Mouse (Mus musculus) lung, embryonic 14.5 days (tissue): ENCODE measurements at regions not wholly inside any gene's neighbourhood (a gene's known extent, or its start where the extent isn't known, plus 50 kb on each side); places are given as distances from the start of the nearest gene placed in this dataset.

Experiments used
- ATAC-seq: fragments of 200-750 bp; cut with Nextera tagmentation; 2 replicates; pipeline ENCODE4 v1.8.0; 2017; ENCODE audit warnings: mild to moderate bottlenecking, moderate TSS enrichment, moderate library complexity; ENCODE audit not compliant: insufficient read depth
- DNase-seq: peaks from one replicate; pipeline ENCODE4 v3.0.0-alpha.2; 2015
- H3K27ac ChIP-seq: fragments of 300-500 bp; sonication (generic); 2 replicates; pipeline ENCODE4 v1.5.1; 2014; ENCODE audit warnings: low read depth, mild to moderate bottlenecking, moderate library complexity
- H3K27me3 ChIP-seq: fragments of 300-500 bp; sonication (generic); 2 replicates; pipeline ENCODE4 v1.6.1; 2014; ENCODE audit warnings: low read length, control low read depth; ENCODE audit not compliant: insufficient read depth
- H3K36me3 ChIP-seq: fragments of 300-500 bp; sonication (generic); 2 replicates; pipeline ENCODE4 v1.6.1; 2014; ENCODE audit warnings: control low read depth; ENCODE audit not compliant: insufficient read depth
- H3K4me1 ChIP-seq: fragments of 300-500 bp; sonication (generic); 2 replicates; pipeline ENCODE4 v1.6.1; 2014; ENCODE audit warnings: antibody characterized with exemption, control low read depth; ENCODE audit not compliant: insufficient read depth
- H3K4me2 ChIP-seq: fragments of 300-500 bp; sonication (generic); 2 replicates; pipeline ENCODE4 v1.6.1; 2014; ENCODE audit warnings: mild to moderate bottlenecking
- H3K4me3 ChIP-seq: fragments of 300-500 bp; sonication (generic); 2 replicates; pipeline ENCODE4 v1.5.1; 2014; ENCODE audit warnings: low read depth, low read length
- H3K9ac ChIP-seq: fragments of 300-500 bp; sonication (generic); 2 replicates; pipeline ENCODE4 v1.6.1; 2014
- H3K9me3 ChIP-seq: fragments of 300-500 bp; sonication (generic); 2 replicates; pipeline ENCODE4 v1.6.1; 2016; ENCODE audit warnings: low read depth, low read length, control low read depth
- CTCF ChIP-seq: IDR thresholded peaks from 2 replicates; pipeline ENCODE4 v1.5.1; 2016; ENCODE audit warnings: antibody characterized with exemption, low read depth
- WGBS: fragments of 180-500 bp; shearing (Covaris S2); extraction: QIAGEN DNeasy Blood & Tissue Kit; methylation state at CpG from one replicate; pipeline ENCODE4 v1.1.7; 2014; 5-methylcytosine and 5-hydroxymethylcytosine counted together

DNA sequence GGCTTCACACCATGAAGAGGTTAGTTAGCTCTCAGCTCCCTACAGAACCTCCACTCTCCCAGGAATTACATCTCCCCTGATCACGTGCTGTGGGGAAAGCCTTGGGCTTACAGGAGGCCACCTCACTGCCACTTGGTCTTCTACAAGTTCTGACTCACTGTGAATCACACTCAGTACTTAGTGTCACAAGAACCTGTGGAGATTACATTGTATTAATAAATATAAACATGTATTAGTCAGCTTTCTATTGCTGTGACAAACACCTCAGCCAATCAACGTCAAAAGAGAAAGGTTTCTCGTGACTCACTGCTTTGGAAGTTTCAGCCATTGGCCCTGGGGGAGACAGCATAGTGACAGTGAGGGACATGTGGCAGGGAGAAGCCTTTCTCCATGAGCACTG, 178.6 kb upstream of the Myocd start:
- H3K9me3 ChIP-seq: no peaks in the 10 kb centered on the region
- DNase-seq (no peak), ATAC-seq (no peak)
- no peak overlapping the region for H3K9ac ChIP-seq
- no peak overlapping the region for H3K27ac ChIP-seq
- H3K27me3 ChIP-seq: no peaks in the 10 kb centered on the region
- 72% methylated on average over 3 of the region's 3 CpGs for WGBS
- H3K4me2 ChIP-seq: no peak overlapping the region
- no peak overlapping the region for H3K4me3 ChIP-seq
- no peaks in the 10 kb centered on the region for H3K4me1 ChIP-seq
- no peaks in the 10 kb centered on the region for H3K36me3 ChIP-seq
- no peak for TF ChIP-seq CTCF

GRCm38 (mm10) chr11:65443466-65444024, 173.8 kb upstream of the Myocd start:
- no peak overlapping the region for H3K4me2 ChIP-seq
- H3K36me3 ChIP-seq: no peaks in the 10 kb centered on the region
- H3K9me3 ChIP-seq: no peaks in the 10 kb centered on the region
- DNase-seq (no peak), ATAC-seq (no peak)
- 77% methylated on average over 11 of the region's 11 CpGs for WGBS
- H3K27me3 ChIP-seq: no peaks in the 10 kb centered on the region
- no peak for TF ChIP-seq CTCF
- no peak overlapping the region for H3K9ac ChIP-seq
- no peaks in the 10 kb centered on the region for H3K4me1 ChIP-seq
- H3K4me3 ChIP-seq: no peak overlapping the region
- no peak overlapping the region for H3K27ac ChIP-seq

GRCm38 (mm10) chr11:65435699-65436161, 165.9 kb upstream of the Myocd start:
- no peaks in the 10 kb centered on the region for H3K4me1 ChIP-seq

DNA sequence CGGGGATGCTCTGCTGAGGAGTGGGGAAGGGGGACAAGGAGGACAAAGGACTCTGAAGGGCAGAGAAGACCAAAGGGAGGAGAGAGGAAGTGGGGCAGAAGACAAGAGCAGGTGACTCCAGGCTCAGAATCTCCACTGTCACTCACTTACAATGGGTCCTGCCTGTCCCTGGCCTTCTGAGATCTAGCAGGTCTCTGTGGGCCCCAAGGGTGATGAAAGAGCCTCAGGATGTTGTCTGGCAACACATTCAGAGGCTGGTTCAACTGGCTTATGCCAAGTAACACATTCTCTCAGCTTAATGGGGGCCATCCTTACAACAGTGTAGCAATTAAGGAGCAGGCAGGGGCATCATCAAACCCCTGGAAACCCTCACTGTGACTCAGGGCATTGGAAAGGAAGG, 152.1 kb upstream of the Myocd start:
- no peak for DNase-seq
- no peak for ATAC-seq

More at GRCm38 (mm10) chr11:65435699-65436161, 165.9 kb upstream of the Myocd start:
- Histone ChIP-seq H3K36me3 (no peaks in the 10 kb centered on the region), H3K4me3 (no peak overlapping the region), H3K27me3 (no peaks in the 10 kb centered on the region), H3K9ac (no peak overlapping the region), H3K9me3 (no peaks in the 10 kb centered on the region), H3K27ac (no peak overlapping the region), H3K4me2 (no peak overlapping the region)
- WGBS: 54% methylated on average over 4 of the region's 4 CpGs
- DNase-seq (peak; percentile 52), ATAC-seq (no peak)
- no peak for TF ChIP-seq CTCF

DNA sequence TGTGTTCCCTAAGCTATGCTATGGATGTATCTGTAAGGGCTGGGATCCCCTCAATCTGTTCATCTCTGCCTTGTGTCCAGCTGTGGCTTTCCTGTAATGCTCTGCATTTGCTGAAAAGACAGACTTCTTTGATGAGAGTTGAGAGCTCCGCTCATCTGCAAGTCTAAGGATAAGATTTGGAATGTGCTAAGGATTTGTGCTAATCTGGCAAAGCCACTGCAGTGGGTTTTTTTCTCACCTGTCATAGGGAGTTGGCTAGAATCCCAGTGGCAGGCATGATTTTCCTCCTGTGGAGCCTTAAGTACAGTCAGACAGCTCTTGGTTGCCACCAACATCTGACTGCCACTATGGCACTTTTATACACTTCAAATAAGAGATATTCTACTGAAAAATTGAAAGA, 138.8 kb upstream of the Myocd start:
- no peak for DNase-seq
- 45% methylated on average over 1 of the region's 1 CpGs for WGBS

More for the DNA sequence above, 152.1 kb upstream of the Myocd start:
- H3K27me3 ChIP-seq: no peaks in the 10 kb centered on the region
- H3K36me3 ChIP-seq: no peaks in the 10 kb centered on the region
- H3K9ac ChIP-seq: no peak overlapping the region
- H3K27ac ChIP-seq: no peak overlapping the region
- 7% methylated on average over 1 of the region's 1 CpGs for WGBS
- H3K4me1 ChIP-seq: no peaks in the 10 kb centered on the region
- no peak overlapping the region for H3K4me3 ChIP-seq
- H3K9me3 ChIP-seq: no peaks in the 10 kb centered on the region
- no peak for TF ChIP-seq CTCF
- no peak overlapping the region for H3K4me2 ChIP-seq

GRCm38 (mm10) chr11:65402460-65403154, 132.8 kb upstream of the Myocd start:
- Histone ChIP-seq H3K27me3 (no peaks in the 10 kb centered on the region), H3K9me3 (no peaks in the 10 kb centered on the region), H3K36me3 (no peaks in the 10 kb centered on the region), H3K4me3 (no peak overlapping the region), H3K4me1 (no peaks in the 10 kb centered on the region), H3K27ac (no peak overlapping the region), H3K4me2 (no peak overlapping the region), H3K9ac (no peak overlapping the region)
- TF ChIP-seq CTCF: no peak
- 37% methylated on average over 12 of the region's 12 CpGs for WGBS
- peak; percentile 97 for ATAC-seq
- DNase-seq: peak; percentile 87

More for the DNA sequence above, 138.8 kb upstream of the Myocd start:
- no peak overlapping the region for H3K27ac ChIP-seq
- no peak overlapping the region for H3K4me2 ChIP-seq
- H3K27me3 ChIP-seq: no peaks in the 10 kb centered on the region
- ATAC-seq: no peak
- no peak overlapping the region for H3K4me3 ChIP-seq
- no peak for TF ChIP-seq CTCF
- no peaks in the 10 kb centered on the region for H3K36me3 ChIP-seq
- no peaks in the 10 kb centered on the region for H3K9me3 ChIP-seq
- H3K4me1 ChIP-seq: no peaks in the 10 kb centered on the region
- H3K9ac ChIP-seq: no peak overlapping the region

DNA sequence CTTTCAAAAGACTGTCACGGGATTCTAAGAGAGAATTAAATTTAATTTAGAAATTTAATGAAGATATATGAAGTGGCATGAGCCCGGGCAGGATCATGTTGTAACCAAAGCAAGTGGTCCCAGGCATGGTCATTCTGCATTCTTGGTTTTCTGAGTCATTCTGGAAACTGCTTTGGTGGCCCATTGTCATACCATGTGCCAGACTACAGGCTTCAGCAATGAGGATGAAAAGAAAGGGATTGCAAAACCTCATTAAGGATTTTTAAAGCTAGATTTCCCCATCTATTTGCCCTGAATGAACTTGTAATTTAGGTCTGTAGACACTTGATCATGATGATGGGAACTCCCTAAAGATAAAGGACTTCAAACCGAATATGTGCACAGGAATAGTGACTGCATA, 119.4 kb upstream of the Myocd start:
- ATAC-seq (no peak), DNase-seq (no peak)
- Histone ChIP-seq H3K27ac (no peak overlapping the region), H3K9me3 (no peaks in the 10 kb centered on the region), H3K4me3 (no peak overlapping the region), H3K4me1 (no peaks in the 10 kb centered on the region), H3K4me2 (no peak overlapping the region), H3K27me3 (no peaks in the 10 kb centered on the region), H3K36me3 (no peaks in the 10 kb centered on the region), H3K9ac (no peak overlapping the region)
- WGBS: 74% methylated on average over 3 of the region's 3 CpGs
- no peak for TF ChIP-seq CTCF
